Mouse (Mus musculus) heart, embryonic 11.5 days (tissue): ENCODE measurements around the gene Eif4e3. TPM values are rescaled to one million over a fixed set of nuclear protein-coding genes. Genes with fewer than 3 reads are reported as not detected.

Source experiments
- ATAC-seq: fragments of 200-750 bp; cut with Nextera tagmentation; replicated peaks from 2 replicates; pipeline ENCODE4 v1.8.0; 2017; ENCODE audit warnings: moderate library complexity; ENCODE audit not compliant: insufficient number of reproducible peaks, low FRiP score, low TSS enrichment
- H3K27ac ChIP-seq: fragments of 300-500 bp; sonication (generic); 2 replicates; pipeline ENCODE4 v1.5.1; 2014; ENCODE audit warnings: mild to moderate bottlenecking, low read depth, low read length
- H3K27me3 ChIP-seq: fragments of 300-500 bp; sonication (generic); 2 replicates; pipeline ENCODE4 v1.6.1; 2014; ENCODE audit warnings: mild to moderate bottlenecking, low read length, mixed read lengths; ENCODE audit not compliant: control insufficient read depth, insufficient read depth
- H3K36me3 ChIP-seq: fragments of 300-500 bp; sonication (generic); 2 replicates; pipeline ENCODE4 v1.6.1; 2014; ENCODE audit warnings: mild to moderate bottlenecking, low read length, moderate library complexity, mixed read lengths; ENCODE audit not compliant: control insufficient read depth, insufficient read depth
- H3K4me1 ChIP-seq: fragments of 300-500 bp; sonication (generic); 2 replicates; pipeline ENCODE4 v1.6.1; 2014; ENCODE audit warnings: low read length; ENCODE audit not compliant: control insufficient read depth, insufficient read depth
- H3K4me2 ChIP-seq: fragments of 300-500 bp; sonication (generic); 2 replicates; pipeline ENCODE4 v1.6.1; 2014; ENCODE audit warnings: mild to moderate bottlenecking, moderate library complexity
- H3K4me3 ChIP-seq: fragments of 300-500 bp; sonication (generic); 2 replicates; pipeline ENCODE4 v1.5.1; 2014; ENCODE audit warnings: low read depth, low read length
- H3K9ac ChIP-seq: fragments of 300-500 bp; sonication (generic); 2 replicates; pipeline ENCODE4 v1.6.1; 2014; ENCODE audit warnings: mild to moderate bottlenecking, low read depth, low read length, moderate library complexity
- H3K9me3 ChIP-seq: fragments of 300-500 bp; sonication (generic); replicated peaks from 2 replicates; pipeline ENCODE4 v1.6.1; 2016; ENCODE audit warnings: low read length; ENCODE audit not compliant: control insufficient read depth
- WGBS: fragments of 180-500 bp; shearing (Covaris S2); extraction: QIAGEN DNeasy Blood & Tissue Kit; methylation state at CpG from one replicate; pipeline ENCODE4 v1.1.7; 2014; ENCODE audit not compliant: insufficient replicate concordance; 5-methylcytosine and 5-hydroxymethylcytosine counted together
- polyA plus RNA-seq: library from polyadenylated mRNA; unstranded; fragments of >200 nt; fragmentation: Nextera tagmentation; extraction: Ambion mirVana; gene quantifications from 2 replicates; pipeline ENCODE4 v1.2.1, GENCODE M21; 2014

The Eif4e3 gene
- polyA plus RNA-seq, 1 experiment from 2014 or later, result 6.1 TPM

DNA sequence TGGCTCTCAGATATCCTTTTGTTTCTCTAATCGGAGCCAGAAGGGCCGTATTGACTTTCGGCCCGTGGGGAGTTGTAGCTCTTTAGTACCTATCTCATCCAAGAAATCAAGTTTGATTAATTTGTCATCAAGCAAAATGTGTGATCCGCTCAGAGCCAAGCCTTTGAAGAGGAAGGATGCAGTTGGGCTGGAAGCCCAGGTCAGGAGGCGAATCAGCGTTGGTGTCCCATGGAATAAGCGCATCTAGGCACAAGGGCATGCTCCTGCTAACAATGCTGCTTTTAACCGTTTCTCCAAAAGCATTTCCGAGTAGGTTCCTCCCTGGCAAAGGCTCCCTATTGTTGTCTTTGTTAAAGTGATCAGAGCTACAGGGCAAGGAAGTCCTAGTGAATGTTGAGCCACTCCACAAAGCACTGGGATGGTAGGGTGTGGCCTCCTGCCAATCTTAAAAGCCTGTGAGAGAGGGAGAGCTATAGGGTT, 51.3 kb downstream of the Eif4e3 start:
- Histone ChIP-seq H3K27ac (no peak overlapping the region), H3K4me1 (peaks cover 11% of the 10 kb centered on the region), H3K36me3 (no peaks in the 10 kb centered on the region), H3K9me3 (no peaks in the 10 kb centered on the region), H3K4me3 (no peak overlapping the region), H3K27me3 (no peaks in the 10 kb centered on the region), H3K9ac (no peak overlapping the region), H3K4me2 (no peak overlapping the region; the same call in 1 of the 2 replicates)
- 41% methylated on average over 10 of the region's 10 CpGs for WGBS
- ATAC-seq, result no peak

DNA sequence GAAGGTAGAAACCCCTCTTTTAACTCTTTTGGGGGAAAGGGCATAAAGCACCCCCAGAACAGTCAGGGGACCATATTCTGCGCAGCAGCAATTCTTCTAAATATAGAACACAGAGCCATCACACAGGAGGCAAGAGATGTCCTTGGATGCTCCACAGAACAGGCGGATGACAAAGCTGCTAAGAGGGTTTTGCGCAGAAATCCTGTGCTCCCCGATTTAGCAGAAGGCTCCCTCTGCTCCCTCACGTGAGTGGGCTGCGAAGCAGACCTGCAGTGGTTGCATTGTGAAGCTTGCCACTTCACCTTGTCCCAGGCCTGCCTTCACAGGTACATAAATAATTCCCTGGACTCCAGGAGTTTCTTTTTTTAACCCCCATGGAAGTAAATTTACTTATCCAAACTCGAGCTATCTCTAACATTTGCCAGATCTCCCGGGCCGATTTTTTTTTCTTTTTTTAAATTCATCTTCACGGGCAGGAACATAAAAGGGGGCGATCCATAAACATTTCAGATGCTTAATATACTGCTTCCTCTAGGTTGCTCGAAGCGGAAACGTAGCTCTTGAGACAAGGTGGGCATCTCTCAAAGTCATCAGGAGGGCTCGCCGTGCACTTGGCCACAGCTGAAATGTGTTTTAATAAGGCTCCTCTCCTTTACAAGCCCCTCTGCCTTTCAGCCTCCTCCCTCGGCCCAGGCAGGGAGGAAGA, 51.9 kb downstream of the Eif4e3 start:
- ATAC-seq, result no peak
- Histone ChIP-seq H3K9ac (no peak overlapping the region), H3K27ac (no peak overlapping the region), H3K36me3 (no peaks in the 10 kb centered on the region), H3K9me3 (no peaks in the 10 kb centered on the region), H3K4me2 (no peak overlapping the region; the same call in 1 of the 2 replicates), H3K4me3 (no peak overlapping the region), H3K27me3 (no peaks in the 10 kb centered on the region), H3K4me1 (peaks cover 11% of the 10 kb centered on the region)
- 60% methylated on average over 17 of the region's 17 CpGs for WGBS

GRCm38 (mm10) chr6:99611866-99612265, 54.7 kb downstream of the Eif4e3 start:
- no peaks in the 10 kb centered on the region for H3K9me3 ChIP-seq
- no peak overlapping the region for H3K4me2 ChIP-seq
- no peaks in the 10 kb centered on the region for H3K27me3 ChIP-seq
- peaks cover 11% of the 10 kb centered on the region for H3K4me1 ChIP-seq
- WGBS, result 44% methylated on average over 6 of the region's 6 CpGs
- H3K9ac ChIP-seq, result no peak overlapping the region
- ATAC-seq, result no peak
- no peaks in the 10 kb centered on the region for H3K36me3 ChIP-seq
- no peak overlapping the region for H3K27ac ChIP-seq
- no peak overlapping the region for H3K4me3 ChIP-seq

DNA sequence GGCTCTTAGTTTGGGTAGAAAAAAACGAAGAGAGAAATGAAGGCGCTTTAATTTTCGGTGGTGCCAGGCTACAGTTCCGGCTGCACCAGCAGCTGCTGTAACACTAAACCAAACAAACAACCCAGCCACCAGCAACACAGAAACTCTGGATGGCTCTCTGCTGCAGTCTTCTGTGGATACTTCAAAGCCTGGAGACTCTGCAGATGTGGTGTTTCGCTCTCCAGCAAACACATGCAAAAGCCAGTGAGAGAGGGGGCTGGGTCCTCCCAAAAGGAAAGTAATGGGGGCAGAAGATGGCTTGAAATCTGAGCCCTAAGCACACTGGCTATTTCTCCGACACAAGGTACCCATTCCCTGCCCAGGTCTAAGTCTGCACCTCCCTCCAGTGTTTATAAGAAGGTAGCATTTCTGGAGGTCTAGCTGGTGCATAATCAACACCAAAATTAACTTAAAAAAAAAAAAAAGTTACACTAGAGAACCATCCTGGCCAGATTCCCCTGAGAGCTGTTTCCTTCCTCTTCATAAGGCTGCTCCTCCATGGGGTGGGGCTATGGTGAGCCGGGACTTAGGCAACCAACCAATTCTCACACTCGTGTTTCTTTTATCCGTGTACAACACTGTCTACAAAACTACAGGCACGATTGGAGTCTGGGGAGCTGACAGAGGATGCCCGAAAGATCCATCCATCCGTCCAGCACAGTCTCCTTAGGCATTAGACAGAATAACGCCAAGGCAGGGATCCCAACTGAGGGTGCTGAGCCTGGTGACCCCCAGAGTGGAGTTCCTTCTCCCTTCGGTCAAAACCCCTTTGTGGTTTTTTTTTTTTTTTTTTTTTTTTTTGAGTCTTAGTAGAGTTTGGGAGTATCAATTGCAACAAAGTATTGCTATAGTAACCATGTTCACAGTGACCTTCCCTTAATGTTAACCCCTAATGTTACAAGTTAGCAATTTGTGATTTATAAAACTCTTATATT, 55.8 kb downstream of the Eif4e3 start:
- 44% methylated on average over 14 of the region's 14 CpGs for WGBS
- Histone ChIP-seq H3K9me3 (no peaks in the 10 kb centered on the region), H3K27ac (no peak overlapping the region), H3K4me2 (no peak overlapping the region; the same call in 1 of the 2 replicates), H3K4me3 (no peak overlapping the region), H3K9ac (no peak overlapping the region), H3K36me3 (no peaks in the 10 kb centered on the region), H3K27me3 (no peaks in the 10 kb centered on the region), H3K4me1 (peaks cover 11% of the 10 kb centered on the region)
- ATAC-seq, result no peak

GRCm38 (mm10) chr6:99606079-99606478, 60.5 kb downstream of the Eif4e3 start:
- no peak overlapping the region for H3K4me3 ChIP-seq
- no peaks in the 10 kb centered on the region for H3K9me3 ChIP-seq
- H3K4me2 ChIP-seq, result no peak overlapping the region
- ATAC-seq, result no peak
- no peaks in the 10 kb centered on the region for H3K27me3 ChIP-seq
- no peak overlapping the region for H3K9ac ChIP-seq
- 74% methylated on average over 7 of the region's 7 CpGs for WGBS
- no peaks in the 10 kb centered on the region for H3K36me3 ChIP-seq
- H3K4me1 ChIP-seq, result no peaks in the 10 kb centered on the region
- no peak overlapping the region for H3K27ac ChIP-seq

DNA sequence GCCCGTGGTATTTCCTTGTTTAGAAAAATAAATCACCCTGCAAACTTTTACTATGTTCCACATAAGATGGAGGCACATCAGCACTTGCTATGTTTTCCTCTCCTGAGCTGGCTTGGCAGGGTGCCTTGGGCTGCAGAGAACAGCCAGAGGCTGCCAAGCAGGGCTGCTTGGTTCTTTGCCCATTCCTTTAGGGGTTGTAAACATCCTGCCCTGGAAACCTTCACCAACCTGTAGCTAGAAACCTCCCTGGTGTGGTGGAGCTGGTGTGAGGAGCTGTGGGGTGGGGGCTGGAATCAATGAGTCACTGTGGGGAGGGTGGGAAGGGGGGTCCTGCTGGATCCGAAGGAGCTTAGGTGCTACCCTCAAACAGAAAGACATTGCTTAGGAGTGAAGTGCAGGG, 61.8 kb downstream of the Eif4e3 start:
- no peak for ATAC-seq
- H3K27ac ChIP-seq, result no peak overlapping the region
- WGBS, result 57% methylated on average over 2 of the region's 2 CpGs
- no peaks in the 10 kb centered on the region for H3K36me3 ChIP-seq
- no peaks in the 10 kb centered on the region for H3K9me3 ChIP-seq
- H3K4me3 ChIP-seq, result no peak overlapping the region
- no peaks in the 10 kb centered on the region for H3K27me3 ChIP-seq
- H3K9ac ChIP-seq, result no peak overlapping the region
- no peak overlapping the region for H3K4me2 ChIP-seq
- no peaks in the 10 kb centered on the region for H3K4me1 ChIP-seq

DNA sequence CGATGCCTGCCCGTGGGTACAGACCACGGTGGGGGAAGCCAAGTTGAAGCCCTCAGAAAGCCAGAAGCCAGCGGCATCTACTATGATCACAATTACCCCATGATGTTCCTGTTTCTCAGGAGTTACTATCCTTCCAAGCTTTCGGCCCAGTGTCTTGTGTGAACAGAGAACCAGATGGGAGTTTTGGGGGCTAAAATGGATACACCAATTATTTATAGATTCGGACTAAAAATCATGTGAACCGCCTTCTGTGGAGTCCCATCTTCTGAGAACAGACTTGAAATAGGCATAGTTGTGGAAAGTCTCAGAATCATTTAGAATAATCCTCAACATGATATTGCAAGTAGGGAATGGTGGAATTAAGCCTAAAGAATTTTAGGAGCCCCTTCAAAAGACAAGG, 64.1 kb downstream of the Eif4e3 start:
- Histone ChIP-seq H3K4me2 (no peak overlapping the region), H3K27me3 (no peaks in the 10 kb centered on the region), H3K4me1 (no peaks in the 10 kb centered on the region), H3K9ac (no peak overlapping the region), H3K36me3 (no peaks in the 10 kb centered on the region), H3K27ac (no peak overlapping the region), H3K9me3 (no peaks in the 10 kb centered on the region), H3K4me3 (no peak overlapping the region)
- no peak for ATAC-seq
- WGBS, result 78% methylated on average over 7 of the region's 7 CpGs

- H3K4me1 ChIP-seq, result no peaks in the 10 kb centered on the region
- H3K9me3 ChIP-seq, result no peaks in the 10 kb centered on the region
- H3K27me3 ChIP-seq, result no peaks in the 10 kb centered on the region
- 71% methylated on average over 8 of the region's 8 CpGs for WGBS
- ATAC-seq, result no peak
- H3K27ac ChIP-seq, result no peak overlapping the region
- no peak overlapping the region for H3K9ac ChIP-seq
- no peaks in the 10 kb centered on the region for H3K36me3 ChIP-seq
- H3K4me3 ChIP-seq, result no peak overlapping the region
- no peak overlapping the region for H3K4me2 ChIP-seq
These were observed 65.7 kb downstream of the Eif4e3 start for GRCm38 (mm10) chr6:99600886-99601285.
